Mouse (Mus musculus) midbrain, embryonic 11.5 days (tissue): ENCODE data around the gene Top3a. TPM values are rescaled to one million over a fixed set of nuclear protein-coding genes. Genes with fewer than 3 reads are reported as not detected.
A peak's percentile ranks its signal among the peaks of the same experiment; 100 is the strongest.

Source experiments
- ATAC-seq: fragments of 200-750 bp; cut with Nextera tagmentation; 2 replicates; pipeline ENCODE4 v1.8.0; 2017; ENCODE audit warnings: moderate TSS enrichment, moderate library complexity; ENCODE audit not compliant: low FRiP score
- DNase-seq: peaks from one replicate; pipeline ENCODE4 v3.0.0; 2015; ENCODE audit warnings: low spot score; ENCODE audit errors: missing footprints
- H3K27ac ChIP-seq: fragments of 300-500 bp; sonication (generic); 2 replicates; pipeline ENCODE4 v1.5.1; 2014; ENCODE audit warnings: low read depth, low read length
- H3K27me3 ChIP-seq: fragments of 300-500 bp; sonication (generic); 2 replicates; pipeline ENCODE4 v1.6.1; 2014; ENCODE audit warnings: mild to moderate bottlenecking, low read length, moderate library complexity, mixed read lengths; ENCODE audit not compliant: control insufficient read depth, insufficient read depth
- H3K36me3 ChIP-seq: fragments of 300-500 bp; sonication (generic); 2 replicates; pipeline ENCODE4 v1.6.1; 2014; ENCODE audit warnings: mild to moderate bottlenecking, low read length, moderate library complexity, mixed read lengths; ENCODE audit not compliant: control insufficient read depth, insufficient read depth
- H3K4me1 ChIP-seq: fragments of 300-500 bp; sonication (generic); 2 replicates; pipeline ENCODE4 v1.6.1; 2014; ENCODE audit warnings: low read length; ENCODE audit not compliant: control insufficient read depth, insufficient read depth
- H3K4me2 ChIP-seq: fragments of 300-500 bp; sonication (generic); 2 replicates; pipeline ENCODE4 v1.6.1; 2014; ENCODE audit warnings: mild to moderate bottlenecking, moderate library complexity
- H3K4me3 ChIP-seq: fragments of 300-500 bp; sonication (generic); 2 replicates; pipeline ENCODE4 v1.5.1; 2014; ENCODE audit warnings: low read depth, low read length
- H3K9ac ChIP-seq: fragments of 300-500 bp; sonication (generic); 2 replicates; pipeline ENCODE4 v1.6.1; 2014; ENCODE audit warnings: low read length
- H3K9me3 ChIP-seq: fragments of 300-500 bp; sonication (generic); 2 replicates; pipeline ENCODE4 v1.6.1; 2016; ENCODE audit warnings: low read length; ENCODE audit not compliant: control insufficient read depth
- WGBS: fragments of 180-500 bp; shearing (Covaris S2); extraction: QIAGEN DNeasy Blood & Tissue Kit; methylation state at CpG from one replicate; pipeline ENCODE4 v1.1.7; 2014; 5-methylcytosine and 5-hydroxymethylcytosine counted together
- microRNA-seq: library from miRNA; unstranded; fragments of <30 nt; microRNA quantifications from one replicate; pipeline ENCODE4, GENCODE M21; 2017
- polyA plus RNA-seq: library from polyadenylated mRNA; unstranded; fragments of >200 nt; fragmentation: Nextera tagmentation; extraction: Ambion mirVana; gene quantifications from 2 replicates; pipeline ENCODE4 v1.2.1, GENCODE M21; 2014

Gene Top3a
- polyA plus RNA-seq, 1 experiment from 2014 or later: 17.4 TPM

DNA sequence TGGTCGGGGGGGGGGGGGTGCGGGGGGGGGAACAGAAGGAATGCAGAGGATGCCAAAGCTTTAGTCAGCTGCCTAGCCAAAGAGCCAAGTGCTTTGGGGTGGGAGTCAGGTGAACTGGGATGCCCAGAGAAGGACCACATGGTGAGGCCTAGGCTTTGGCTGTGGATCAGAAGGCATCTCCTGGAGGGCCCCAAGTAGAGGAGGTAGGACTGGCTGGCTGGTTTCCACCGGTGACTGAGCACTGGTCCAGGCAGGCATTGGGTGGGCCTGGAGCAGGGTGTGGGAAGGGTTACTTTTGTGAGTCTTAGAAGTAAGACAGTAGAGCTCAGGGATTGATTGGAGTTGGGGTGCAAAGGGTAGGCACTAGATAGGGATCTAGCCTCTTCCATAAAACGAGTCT, 75.6 kb downstream of the Top3a start:
- Histone ChIP-seq H3K4me2 (no peak overlapping the region; the same call in 1 of the 2 replicates), H3K4me3 (peak overlapping the region; percentile 95; the same call in 1 of the 2 replicates), H3K27ac (no peak overlapping the region), H3K27me3 (no peaks in the 10 kb centered on the region), H3K4me1 (peaks cover 26% of the 10 kb centered on the region), H3K9me3 (no peaks in the 10 kb centered on the region), H3K9ac (no peak overlapping the region), H3K36me3 (peaks cover 14% of the 10 kb centered on the region)
- ATAC-seq (no peak), DNase-seq (no peak)
- WGBS: 90% methylated on average over 2 of the region's 4 CpGs

DNA sequence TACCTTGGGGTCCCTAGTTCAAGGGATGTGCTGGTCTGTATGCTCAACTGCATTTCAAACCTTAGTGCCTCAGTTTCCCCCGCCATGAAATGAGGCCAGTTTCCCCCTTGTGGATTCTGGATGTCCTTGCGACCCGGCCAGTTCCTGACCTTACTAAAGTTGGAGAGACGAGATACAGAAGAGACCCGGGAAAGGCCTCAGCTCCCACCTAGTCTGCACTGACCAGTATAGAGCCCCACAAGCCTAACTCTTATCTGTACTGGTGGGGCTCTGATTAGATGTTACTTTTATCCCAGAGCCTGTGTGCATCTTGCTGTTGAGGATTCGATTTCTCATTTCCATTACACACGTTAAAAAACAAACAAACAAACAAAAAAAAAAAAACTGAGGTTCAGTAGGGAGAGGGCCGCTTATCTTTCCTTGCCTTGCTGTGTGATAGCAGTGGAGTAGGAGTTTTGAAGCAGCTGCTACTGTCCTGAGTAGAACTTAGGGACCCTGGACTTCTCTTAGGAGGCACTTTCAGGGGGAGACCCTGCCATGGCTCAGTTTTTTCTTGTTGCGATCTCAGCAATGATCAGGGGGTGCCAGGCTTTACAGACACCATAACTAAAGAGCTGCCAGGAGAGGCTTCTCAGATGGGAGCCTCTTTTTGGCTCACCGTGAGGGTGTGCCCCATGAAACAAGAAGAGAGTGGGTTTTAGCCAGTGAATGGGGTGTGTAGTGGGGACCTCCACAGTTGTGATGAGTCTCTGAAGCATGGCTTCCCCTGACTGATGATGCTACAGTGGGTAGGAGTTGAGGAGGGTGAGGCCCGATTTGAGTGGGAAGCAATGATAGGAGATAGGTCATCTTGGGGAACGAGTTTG, 76.6 kb downstream of the Top3a start:
- Histone ChIP-seq H3K4me2 (peak overlapping the region; percentile 92), H3K9ac (peak overlapping the region; percentile 97), H3K27me3 (no peaks in the 10 kb centered on the region), H3K27ac (peak overlapping the region; percentile 94), H3K4me1 (peaks cover 26% of the 10 kb centered on the region), H3K36me3 (peaks cover 6% of the 10 kb centered on the region), H3K9me3 (no peaks in the 10 kb centered on the region), H3K4me3 (peak overlapping the region; percentile 95)
- ATAC-seq (no peak), DNase-seq (peak; percentile 89)
- WGBS: 24% methylated on average over 12 of the region's 12 CpGs

DNA sequence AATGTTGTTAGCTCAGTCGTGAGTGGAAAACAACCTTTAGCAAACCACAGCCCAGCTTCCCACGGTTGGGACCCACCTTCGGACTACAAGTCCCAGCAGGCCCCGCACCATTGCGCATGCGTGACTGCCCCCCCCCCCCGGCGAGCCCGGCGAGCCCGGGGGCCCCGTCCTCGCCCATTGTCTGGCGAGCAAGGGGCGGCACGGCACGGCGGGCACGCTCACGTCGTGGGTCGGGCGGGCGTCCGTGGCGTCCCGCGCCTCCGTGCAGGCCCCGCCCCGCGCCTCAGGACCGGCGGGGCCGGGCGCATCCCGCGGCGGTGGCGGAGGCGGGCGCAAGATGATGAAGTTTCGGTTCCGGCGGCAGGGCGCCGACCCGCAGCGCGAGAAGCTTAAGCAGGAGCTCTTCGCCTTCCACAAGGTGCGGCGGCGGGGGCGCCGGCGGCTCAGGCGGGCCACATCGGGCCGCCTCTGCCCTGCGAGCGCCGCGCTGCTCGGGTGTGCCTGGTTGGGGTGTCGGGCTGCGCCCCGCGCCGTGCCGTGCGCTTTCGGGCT, 77.6 kb downstream of the Top3a start, which contains the start of gene Llgl1:
Gene Llgl1 (plus strand): TSS at position 200 of the 552 bp plus-strand sequence.
- H3K27me3 ChIP-seq: no peaks in the 10 kb centered on the region
- peak within 1 kb of the TSS; percentile 94 for H3K27ac ChIP-seq
- peak within 1 kb of the TSS; percentile 92 for H3K4me2 ChIP-seq
- peaks cover 26% of the 10 kb centered on the region for H3K4me1 ChIP-seq
- peak; percentile 100 for DNase-seq
- under 1% methylated on average over 56 of the region's 73 CpGs for WGBS
- ATAC-seq: peak; percentile 83
- H3K9ac ChIP-seq: peak within 1 kb of the TSS; percentile 97
- peak within 1 kb of the TSS; percentile 95 for H3K4me3 ChIP-seq
- peaks cover under 1% of the 10 kb centered on the region for H3K36me3 ChIP-seq
- no peaks in the 10 kb centered on the region for H3K9me3 ChIP-seq

DNA sequence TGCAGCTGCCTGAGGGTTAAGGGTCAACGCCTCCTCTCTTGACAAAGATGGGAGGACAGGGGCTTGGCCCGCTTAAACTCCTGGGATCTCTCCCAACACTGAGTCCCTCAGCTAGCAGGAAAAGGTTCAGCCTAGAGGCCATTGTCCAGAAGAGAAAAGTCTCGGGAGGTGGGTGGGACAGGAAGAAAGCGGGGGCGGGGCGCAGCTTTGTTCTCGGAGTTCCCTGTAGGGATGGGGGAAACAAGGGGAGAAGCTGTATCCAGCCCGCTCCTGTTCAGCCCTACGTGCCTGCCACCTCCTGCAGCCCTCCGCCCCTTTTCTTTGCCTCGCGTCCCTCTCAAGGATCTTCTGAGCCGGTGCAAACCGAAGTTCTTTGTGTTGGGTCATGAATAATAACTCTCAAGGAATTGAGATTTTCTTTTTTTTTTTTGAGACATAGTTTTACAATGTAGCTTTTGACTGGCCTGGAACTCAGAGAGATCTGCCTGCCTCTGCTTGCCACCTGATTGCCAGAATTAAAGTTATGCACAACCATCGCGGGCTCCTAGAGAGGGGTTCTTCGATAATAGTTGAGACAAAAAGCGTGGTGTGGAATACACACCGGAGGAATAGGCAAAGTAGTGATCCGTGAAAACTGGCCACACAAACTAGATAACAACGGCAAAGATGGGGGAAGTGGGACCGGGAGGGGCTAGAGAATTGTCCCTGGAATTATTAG, 78.2 kb downstream of the Top3a start:
- ATAC-seq (peak; percentile 80), DNase-seq (peak; percentile 98)
- peak overlapping the region; percentile 95 for H3K4me3 ChIP-seq
- peak overlapping the region; percentile 97 for H3K9ac ChIP-seq
- no peaks in the 10 kb centered on the region for H3K9me3 ChIP-seq
- no peaks in the 10 kb centered on the region for H3K36me3 ChIP-seq
- peaks cover 26% of the 10 kb centered on the region for H3K4me1 ChIP-seq
- H3K27ac ChIP-seq: peak overlapping the region; percentile 94
- H3K4me2 ChIP-seq: peak overlapping the region; percentile 92
- under 1% methylated on average over 22 of the region's 22 CpGs for WGBS
- H3K27me3 ChIP-seq: no peaks in the 10 kb centered on the region

DNA sequence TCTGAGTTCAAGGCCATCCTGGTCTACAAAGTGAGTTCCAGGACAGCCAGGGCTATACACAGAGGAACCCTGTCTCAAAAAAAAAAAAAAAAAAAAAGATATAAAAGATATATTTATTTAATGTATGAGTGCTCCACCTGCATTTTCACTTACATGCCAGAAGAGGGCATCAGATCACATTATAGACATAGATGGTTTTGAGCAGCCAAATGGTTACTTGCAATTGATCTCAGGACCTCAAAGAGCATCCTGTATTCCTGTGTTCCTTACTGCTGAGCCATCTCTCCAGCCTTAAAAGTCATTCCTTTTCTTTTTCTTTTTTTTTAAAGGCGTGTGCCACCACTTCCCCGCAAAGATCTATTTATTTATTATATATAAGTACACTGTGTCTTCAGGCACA, 79.6 kb downstream of the Top3a start:
- Histone ChIP-seq H3K4me2 (no peak overlapping the region), H3K9ac (no peak overlapping the region), H3K27ac (no peak overlapping the region), H3K36me3 (no peaks in the 10 kb centered on the region), H3K4me1 (peaks cover 23% of the 10 kb centered on the region), H3K27me3 (no peaks in the 10 kb centered on the region), H3K9me3 (no peaks in the 10 kb centered on the region), H3K4me3 (no peak overlapping the region)
- DNase-seq (no peak), ATAC-seq (no peak)
- WGBS: 66% methylated on average over 2 of the region's 2 CpGs

DNA sequence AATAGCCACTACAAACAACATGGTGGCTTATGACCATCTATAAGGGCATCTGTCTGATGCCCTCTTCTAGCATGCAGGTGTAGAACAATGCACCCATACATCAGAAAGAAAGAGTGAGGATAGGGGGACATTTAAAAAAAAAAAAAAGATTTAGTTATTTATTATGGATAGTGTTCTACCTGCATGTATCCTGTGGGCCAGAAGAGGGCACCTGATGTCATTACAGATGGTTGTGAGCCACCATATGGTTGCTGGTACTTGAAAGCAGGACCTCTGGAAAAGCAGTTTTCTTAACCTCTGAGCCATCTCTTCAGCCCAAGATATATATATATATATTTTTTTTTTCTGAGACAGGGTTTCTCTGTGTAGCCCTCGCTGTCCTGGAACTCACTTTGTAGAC, 81.0 kb downstream of the Top3a start:
- H3K4me3 ChIP-seq: no peak overlapping the region
- H3K9me3 ChIP-seq: no peaks in the 10 kb centered on the region
- no peak overlapping the region for H3K4me2 ChIP-seq
- peaks cover 13% of the 10 kb centered on the region for H3K4me1 ChIP-seq
- no peak overlapping the region for H3K9ac ChIP-seq
- no peak for DNase-seq
- H3K27ac ChIP-seq: no peak overlapping the region
- no peaks in the 10 kb centered on the region for H3K27me3 ChIP-seq
- no peak for ATAC-seq
- no peaks in the 10 kb centered on the region for H3K36me3 ChIP-seq
- 77% methylated on average over 1 of the region's 1 CpGs for WGBS

Small RNA genes within 50 kb of the gene (microRNA-seq; reads per million reads assigned to microRNA genes)
- gene Mir5100: 4.5 reads per million, percentile 20 among the genes with 10 or more reads in this experiment

Other genes with a start within 250 kb of the Top3a start
- gene Alkbh5, start 241.0 kb downstream of the Top3a start, polyA plus RNA-seq: 33.9 and 35.4 TPM in 2 replicates
- 87.8 and 101 TPM in 2 replicates for gene Llgl1, start 77.6 kb downstream of the Top3a start, polyA plus RNA-seq
- gene Flii, start 50.1 kb downstream of the Top3a start, polyA plus RNA-seq: 52.3 and 59.3 TPM in 2 replicates
- gene Mief2, start 49.0 kb downstream of the Top3a start, polyA plus RNA-seq: 10.2 and 13.6 TPM in 2 replicates
- 9.2 and 10.1 TPM in 2 replicates for gene Smcr8, start 159 bp upstream of the Top3a start, polyA plus RNA-seq
- gene Shmt1, start 34.4 kb upstream of the Top3a start, polyA plus RNA-seq: 46.2 and 51.7 TPM in 2 replicates
- gene Dhrs7b, start 53.3 kb upstream of the Top3a start, polyA plus RNA-seq: 25.9 and 27.2 TPM in 2 replicates
- gene Tmem11, start 101.9 kb upstream of the Top3a start, polyA plus RNA-seq: 60.2 and 67.2 TPM in 2 replicates
- gene Natd1, start 137.4 kb upstream of the Top3a start, polyA plus RNA-seq: 18.3 and 24.3 TPM in 2 replicates
- gene Map2k3, start 154.7 kb upstream of the Top3a start, polyA plus RNA-seq: 34.2 and 37.4 TPM in 2 replicates
- gene Kcnj12, start 245.2 kb upstream of the Top3a start, polyA plus RNA-seq: 0.16 and 0.33 TPM in 2 replicates